Mouse (Mus musculus): Measurements from ENCODE around the gene Bud13.

Bud13 gene

GRCm38 (mm10) chr9:46337852-46338291, 55.1 kb downstream of the Bud13 start:
- no peak for DNase-seq (ENCODE audit: low spot score)

- DNase-seq (ENCODE audit: low spot score): no peak
Observed at GRCm38 (mm10) chr9:46338384-46338783, 55.6 kb downstream of the Bud13 start.

- no peak for DNase-seq (ENCODE audit: low spot score)
Observed at GRCm38 (mm10) chr9:46339051-46339652, 56.3 kb downstream of the Bud13 start.

- DNase-seq (ENCODE audit: low spot score): no peak
Observed at GRCm38 (mm10) chr9:46345887-46346665, 63.3 kb downstream of the Bud13 start.
